Mouse (Mus musculus) liver, adult (tissue): Measurements from ENCODE around the gene Ptpdc1.

Experiments
- GATA4 ChIP-seq: IDR thresholded peaks from 2 replicates; pipeline ENCODE4 v1.6.1; 2014; ENCODE audit warnings: mild to moderate bottlenecking, low read length; ENCODE audit not compliant: insufficient replicate concordance

The Ptpdc1 gene

DNA sequence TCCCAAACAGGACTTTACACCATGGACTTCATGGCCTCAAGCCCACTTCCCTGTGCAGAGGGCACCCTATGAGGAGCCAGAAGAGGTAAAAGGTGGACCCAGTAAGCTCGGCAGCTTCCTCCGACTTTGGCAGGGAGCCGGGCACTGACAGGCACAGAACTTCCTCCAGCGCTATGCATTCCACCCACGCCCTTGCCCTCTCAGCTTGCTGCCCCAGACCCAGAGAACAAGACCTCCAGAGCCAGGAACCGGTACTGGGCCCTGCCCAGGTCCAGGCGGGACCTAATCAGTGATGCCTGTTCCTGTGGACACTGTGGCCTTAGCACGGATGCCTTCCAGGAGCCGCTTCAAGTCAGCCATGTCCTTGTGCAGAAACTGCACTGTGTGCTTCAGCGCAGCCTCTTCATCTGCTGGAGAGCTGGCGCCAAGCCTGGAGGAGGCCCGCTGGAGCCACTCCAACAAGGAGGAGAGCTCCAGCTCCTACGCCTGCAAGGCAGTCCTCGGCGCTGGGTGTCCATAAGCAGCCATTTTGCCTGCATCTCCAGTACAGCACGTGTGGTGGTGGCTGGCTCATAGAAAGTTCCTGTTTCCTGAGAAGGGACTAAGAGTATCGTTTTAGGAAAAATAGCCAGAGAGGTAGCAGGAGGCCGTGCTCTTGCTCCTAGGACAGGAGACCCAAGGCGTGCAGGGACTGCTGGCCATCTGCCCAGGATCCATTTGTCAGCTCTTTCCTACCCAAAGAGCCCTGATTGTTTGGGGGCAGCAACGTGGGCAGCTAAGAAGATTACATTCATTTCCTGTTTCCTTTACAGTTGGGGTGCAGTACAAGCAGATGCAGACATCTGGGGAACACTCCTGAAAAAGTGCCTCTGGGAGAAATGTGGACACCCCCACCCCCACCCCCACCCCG is 73.0 kb downstream of the Ptpdc1 start:
- TF ChIP-seq GATA4 = no peak; the same call in 1 of the 2 replicates

GRCm38 (mm10) chr13:48548296-48548695 is 77.2 kb downstream of the Ptpdc1 start:
- TF ChIP-seq GATA4 = no peak

DNA sequence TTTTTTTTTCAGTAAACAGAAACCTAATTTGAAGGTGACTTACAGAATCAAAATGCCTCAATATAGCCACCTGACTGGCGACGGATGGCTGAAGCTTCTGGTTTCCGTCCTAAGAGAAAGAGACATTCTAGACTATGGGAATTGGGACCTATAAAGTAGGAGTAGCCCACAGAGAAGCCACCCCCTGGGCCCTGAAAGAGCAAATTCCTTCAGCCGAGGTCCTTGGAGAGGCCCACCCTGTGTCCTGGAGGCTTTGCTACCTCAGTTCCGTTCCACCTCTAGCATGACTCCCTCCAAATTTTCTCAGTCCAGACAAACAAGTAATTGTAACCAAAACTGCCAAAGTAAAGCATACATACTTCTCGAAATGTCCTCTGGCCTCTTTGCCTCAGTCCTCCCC is 77.8 kb downstream of the Ptpdc1 start:
- no peak for TF ChIP-seq GATA4

DNA sequence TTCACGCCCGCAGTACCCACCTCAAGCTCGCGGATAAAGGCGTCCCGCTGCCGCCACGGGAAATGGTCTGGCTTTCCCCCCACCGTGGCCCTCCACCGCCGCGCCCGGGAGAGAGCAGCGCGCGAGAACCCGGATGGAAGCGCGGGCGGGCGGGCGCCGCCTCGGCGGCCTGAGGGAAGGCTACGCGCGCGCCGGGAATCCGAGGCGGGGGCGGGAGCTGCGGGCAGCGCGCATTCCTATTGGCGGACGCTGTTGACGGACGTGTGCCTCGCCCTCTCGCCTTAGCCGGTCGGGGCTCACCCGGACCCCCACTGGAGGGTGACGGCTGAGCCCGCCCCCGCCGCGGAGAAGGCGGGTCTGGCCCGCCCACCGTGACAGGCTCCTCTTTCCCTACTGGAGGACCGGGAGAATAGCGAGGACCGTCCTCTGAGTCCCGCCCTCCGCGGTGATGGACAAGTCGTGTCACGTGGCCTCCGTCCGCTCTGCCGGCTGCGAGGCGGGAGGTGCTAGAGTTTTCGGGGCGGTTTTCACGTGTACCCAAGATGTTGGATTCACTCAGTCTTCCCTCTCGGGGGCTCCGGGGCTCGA is 79.0 kb downstream of the Ptpdc1 start:
- no peak for TF ChIP-seq GATA4

GRCm38 (mm10) chr13:48545476-48546281 is 79.8 kb downstream of the Ptpdc1 start:
- peak; percentile 70; the same call in 1 of the 2 replicates for TF ChIP-seq GATA4

DNA sequence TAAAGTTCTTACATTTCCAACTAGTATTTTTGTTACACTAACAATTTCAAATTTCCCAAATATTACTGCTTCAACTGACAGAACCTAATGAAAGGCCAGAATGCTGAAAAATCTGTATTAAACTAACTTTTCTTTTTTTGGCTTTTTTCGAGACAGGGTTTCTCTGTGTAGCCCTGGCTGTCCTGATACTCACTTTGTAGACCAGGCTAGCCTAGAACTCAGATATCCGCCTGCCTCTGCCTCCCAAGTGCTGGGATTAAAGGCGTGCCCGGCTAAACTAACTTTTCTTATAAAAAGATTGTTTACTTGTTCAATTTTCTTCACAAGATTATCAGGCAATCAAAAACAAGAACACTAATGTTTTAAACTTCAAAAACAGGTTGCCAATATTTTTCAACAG is 80.6 kb downstream of the Ptpdc1 start:
- TF ChIP-seq GATA4 = no peak

DNA sequence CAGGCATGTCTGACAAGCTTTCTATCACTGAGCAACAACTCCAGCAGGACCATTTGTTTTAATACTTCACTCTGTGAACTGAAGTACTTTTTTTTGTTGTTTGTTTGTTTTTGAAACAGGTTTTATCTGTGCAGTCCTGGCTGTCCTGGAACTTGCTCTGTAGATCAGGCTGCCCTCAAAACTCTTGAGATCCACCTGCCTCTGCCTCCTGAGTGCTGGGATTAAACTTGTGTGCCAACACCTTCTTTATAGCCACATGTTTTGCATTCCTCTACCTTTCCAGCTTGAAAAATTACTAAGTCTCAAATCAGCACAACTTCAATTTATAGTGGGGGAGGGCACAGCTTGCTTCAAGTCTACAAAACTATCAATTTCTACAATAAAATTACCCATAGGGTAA is 81.1 kb downstream of the Ptpdc1 start:
- no peak for TF ChIP-seq GATA4

GRCm38 (mm10) chr13:48540488-48540887 is 85.0 kb downstream of the Ptpdc1 start:
- TF ChIP-seq GATA4 = no peak

GRCm38 (mm10) chr13:48533441-48533840 is 92.0 kb downstream of the Ptpdc1 start:
- TF ChIP-seq GATA4 = no peak

DNA sequence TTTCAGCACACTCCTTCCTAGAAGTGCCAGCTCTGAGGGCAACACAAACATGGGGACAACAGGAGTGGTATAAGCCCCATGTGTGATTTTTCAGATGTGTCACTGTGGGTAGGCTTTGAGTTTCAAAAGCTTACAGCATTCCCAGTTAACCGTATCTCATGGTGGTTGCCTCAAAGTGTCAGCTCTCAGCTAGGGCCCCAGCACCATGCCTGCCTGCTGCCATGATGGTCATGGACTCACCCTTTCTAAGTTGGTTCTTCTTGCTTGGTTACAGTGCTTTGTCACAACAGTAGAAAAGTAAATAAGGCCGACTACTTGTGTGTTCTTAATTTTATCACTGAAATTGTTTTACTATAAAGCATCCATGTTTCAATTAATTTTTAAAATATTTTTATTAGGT is 94.0 kb downstream of the Ptpdc1 start:
- TF ChIP-seq GATA4 = no peak

GRCm38 (mm10) chr13:48530685-48531084 is 94.8 kb downstream of the Ptpdc1 start:
- no peak for TF ChIP-seq GATA4

DNA sequence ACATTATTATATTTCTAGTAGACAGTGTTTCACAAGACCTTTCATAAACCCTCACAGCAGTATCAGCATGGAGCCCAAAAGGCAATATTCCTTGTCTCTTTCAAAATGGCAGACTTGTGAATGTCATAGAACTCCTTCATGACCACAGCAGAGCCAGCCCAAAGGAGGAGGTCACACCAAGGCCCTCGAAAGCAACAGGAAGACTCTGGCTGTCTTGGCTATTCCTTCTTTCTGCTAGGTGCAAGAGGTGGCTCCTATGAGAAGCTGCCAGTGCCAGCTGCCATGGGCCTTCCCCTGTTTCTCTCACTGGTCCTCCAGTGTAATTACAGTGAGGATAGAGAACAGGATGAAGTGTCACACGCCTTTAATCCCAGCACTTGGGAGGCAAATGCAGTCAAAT is 96.4 kb downstream of the Ptpdc1 start:
- TF ChIP-seq GATA4 = no peak

- no peak for TF ChIP-seq GATA4
These were observed 97.2 kb downstream of the Ptpdc1 start for GRCm38 (mm10) chr13:48528123-48528871.
